Mouse (Mus musculus) MEL (cell line): ENCODE measurements around the gene Glis1. TPM values are rescaled to one million over a fixed set of nuclear protein-coding genes. Genes with fewer than 3 reads are reported as not detected.

Experiments
- DNase-seq: peaks from one replicate; pipeline ENCODE4 v3.0.0; 2011; ENCODE audit warnings: low read depth, low spot score
- H3K27ac ChIP-seq: 2 replicates; pipeline ENCODE4 v1.5.1; 2012; ENCODE audit warnings: low read depth, mild to moderate bottlenecking, control low read depth, low read length, moderate library complexity; ENCODE audit not compliant: control insufficient read depth
- H3K27me3 ChIP-seq, 2 experiments: fragments of 150-350 bp in 1 of 2; sonication (generic) in 1 of 2; 2 replicates each; pipeline ENCODE4 v1.6.1; 2012; ENCODE audit warnings: low read length in 2 of 2, mild to moderate bottlenecking in 2 of 2, improper control_type of control experiment in 1 of 2, moderate library complexity in 1 of 2; ENCODE audit not compliant: insufficient read depth in 2 of 2, control insufficient read depth in 1 of 2
- H3K36me3 ChIP-seq, 2 experiments: 2 replicates each; pipeline ENCODE4 v1.6.1; 2012 to 2014; ENCODE audit warnings: low read length in 2 of 2, improper control_type of control experiment in 1 of 2, inconsistent platforms in 1 of 2, mild to moderate bottlenecking in 1 of 2; ENCODE audit not compliant: insufficient read depth in 2 of 2, control insufficient read depth in 1 of 2
- H3K4me1 ChIP-seq, 2 experiments: fragments of 150-350 bp in 1 of 2; sonication (generic) in 1 of 2; 2 replicates each; pipeline ENCODE4 v1.6.1; 2012; ENCODE audit warnings: low read length in 2 of 2, improper control_type of control experiment in 1 of 2, mild to moderate bottlenecking in 1 of 2; ENCODE audit not compliant: insufficient read depth in 2 of 2, control insufficient read depth in 1 of 2
- H3K4me3 ChIP-seq, 2 experiments: fragments of 150-350 bp in 1 of 2; sonication (generic) in 1 of 2; 2 replicates each; pipeline ENCODE4 v1.5.1; 2012; ENCODE audit warnings: low read depth in 2 of 2, low read length in 2 of 2, mild to moderate bottlenecking in 2 of 2, moderate library complexity in 2 of 2, control low read depth in 1 of 2, improper control_type of control experiment in 1 of 2; ENCODE audit not compliant: control insufficient read depth in 1 of 2, insufficient read depth in 1 of 2
- H3K79me2 ChIP-seq: 2 replicates; pipeline ENCODE4 v1.6.1; 2012; ENCODE audit warnings: mild to moderate bottlenecking, low read length, moderate library complexity; ENCODE audit not compliant: control insufficient read depth, poor library complexity, insufficient read depth
- H3K9ac ChIP-seq: 2 replicates; pipeline ENCODE4 v1.6.1; 2012; ENCODE audit warnings: low read depth, mild to moderate bottlenecking, control low read depth, low read length, moderate library complexity; ENCODE audit not compliant: control insufficient read depth, poor library complexity, severe bottlenecking
- H3K9me3 ChIP-seq: fragments of 150-350 bp; sonication (generic); replicated peaks from 2 replicates; pipeline ENCODE4 v1.6.1; 2012; ENCODE audit warnings: mild to moderate bottlenecking, low read length, improper control_type of control experiment, moderate library complexity; ENCODE audit not compliant: insufficient read depth
- CTCF ChIP-seq, 3 experiments: IDR thresholded peaks in 2 of 3; conservative IDR thresholded peaks in 1 of 3; 2 replicates each; pipeline ENCODE4 v1.5.1; 2011 to 2012; ENCODE audit warnings: low read length in 3 of 3, low read depth in 2 of 3, mild to moderate bottlenecking in 2 of 3, improper control_type of control experiment in 1 of 3, inconsistent platforms in 1 of 3, mixed read lengths in 1 of 3, moderate library complexity in 1 of 3; ENCODE audit not compliant: control insufficient read depth in 1 of 3, insufficient read depth in 1 of 3, poor library complexity in 1 of 3, severe bottlenecking in 1 of 3
- ELF1 ChIP-seq: IDR thresholded peaks from 2 replicates; pipeline ENCODE4 v1.6.1; 2014; ENCODE audit warnings: low read depth, mild to moderate bottlenecking, inconsistent platforms, low read length, improper control_type of control experiment, moderate library complexity
- EP300 ChIP-seq, 2 experiments: IDR thresholded peaks; 2 replicates each; pipeline ENCODE4 v1.6.1; 2011; ENCODE audit warnings: improper control_type of control experiment in 2 of 2, low read length in 2 of 2, low read depth in 1 of 2, mild to moderate bottlenecking in 1 of 2
- GABPA ChIP-seq: IDR thresholded peaks from 2 replicates; pipeline ENCODE4 v1.6.1; 2012; ENCODE audit warnings: low read depth, mild to moderate bottlenecking, inconsistent platforms, low read length, improper control_type of control experiment, moderate library complexity
- GATA1 ChIP-seq: IDR thresholded peaks from 2 replicates; pipeline ENCODE4 v1.6.1; 2011; ENCODE audit warnings: low read depth, low read length, improper control_type of control experiment
- HCFC1 ChIP-seq: IDR thresholded peaks from 2 replicates; pipeline ENCODE4 v1.6.1; 2012; ENCODE audit warnings: low read depth, mild to moderate bottlenecking, inconsistent platforms, low read length, improper control_type of control experiment, moderate library complexity
- JUND ChIP-seq: IDR thresholded peaks from 2 replicates; pipeline ENCODE4 v1.6.1; 2011; ENCODE audit warnings: low read depth, mild to moderate bottlenecking, improper control_type of control experiment, low read length
- KAT2A ChIP-seq: conservative IDR thresholded peaks from 2 replicates; pipeline ENCODE4 v1.6.1; 2012; ENCODE audit warnings: low read depth, low read length, improper control_type of control experiment, inconsistent platforms
- MAFK ChIP-seq: IDR thresholded peaks from 2 replicates; pipeline ENCODE4 v1.6.1; 2011; ENCODE audit warnings: low read depth, mild to moderate bottlenecking, low read length, improper control_type of control experiment, borderline replicate concordance
- MAZ ChIP-seq: IDR thresholded peaks from 2 replicates; pipeline ENCODE4 v1.6.1; 2012; ENCODE audit warnings: low read depth, mild to moderate bottlenecking, inconsistent platforms, low read length, improper control_type of control experiment
- MEF2A ChIP-seq: IDR thresholded peaks from 2 replicates; pipeline ENCODE4 v1.6.1; 2014; ENCODE audit warnings: low read depth, mild to moderate bottlenecking, inconsistent platforms, low read length, improper control_type of control experiment; ENCODE audit not compliant: poor library complexity, insufficient replicate concordance, severe bottlenecking; ENCODE audit errors: extremely low read depth
- MXI1 ChIP-seq: IDR thresholded peaks from 2 replicates; pipeline ENCODE4 v1.6.1; 2011; ENCODE audit warnings: mild to moderate bottlenecking, low read depth, low read length, improper control_type of control experiment
- MYB ChIP-seq: IDR thresholded peaks from 2 replicates; pipeline ENCODE4 v1.6.1; 2011; ENCODE audit warnings: mild to moderate bottlenecking, low read depth, low read length, improper control_type of control experiment
- MYC ChIP-seq: IDR thresholded peaks from 2 replicates; pipeline ENCODE4 v1.6.1; 2011; ENCODE audit warnings: low read depth, mild to moderate bottlenecking, low read length, improper control_type of control experiment, moderate library complexity
- NRF1 ChIP-seq: IDR thresholded peaks from 2 replicates; pipeline ENCODE4 v1.6.1; 2014; ENCODE audit warnings: low read depth, mild to moderate bottlenecking, inconsistent platforms, low read length, improper control_type of control experiment, moderate library complexity; ENCODE audit not compliant: poor library complexity, insufficient read depth, severe bottlenecking
- POLR2A ChIP-seq, 2 experiments: IDR thresholded peaks; 2 replicates each; pipeline ENCODE4 v1.6.1; 2011 to 2012; ENCODE audit warnings: low read length in 2 of 2, mild to moderate bottlenecking in 2 of 2, control low read depth in 1 of 2, improper control_type of control experiment in 1 of 2, low read depth in 1 of 2, moderate library complexity in 1 of 2; ENCODE audit not compliant: control insufficient read depth in 1 of 2, insufficient read depth in 1 of 2, poor library complexity in 1 of 2
- POLR2AphosphoS2 ChIP-seq: IDR thresholded peaks from 2 replicates; pipeline ENCODE4 v1.6.1; 2011; ENCODE audit warnings: low read length, improper control_type of control experiment
- POLR2AphosphoS5 ChIP-seq: IDR thresholded peaks from 2 replicates; pipeline ENCODE4 v1.6.1; 2012; ENCODE audit warnings: low read depth, borderline replicate concordance, mild to moderate bottlenecking, inconsistent platforms, low read length, moderate library complexity, mixed read lengths
- RCOR1 ChIP-seq: IDR thresholded peaks from 2 replicates; pipeline ENCODE4 v1.6.1; 2012; ENCODE audit warnings: low read depth, mild to moderate bottlenecking, inconsistent platforms, low read length, improper control_type of control experiment
- SIN3A ChIP-seq: IDR thresholded peaks from 2 replicates; pipeline ENCODE4 v1.6.1; 2012; ENCODE audit warnings: low read length, improper control_type of control experiment, inconsistent platforms
- TBP ChIP-seq: IDR thresholded peaks from 2 replicates; pipeline ENCODE4 v1.8.0; 2011; ENCODE audit warnings: low read depth, low read length, improper control_type of control experiment
- UBTF ChIP-seq: IDR thresholded peaks from 2 replicates; pipeline ENCODE4 v1.6.1; 2012; ENCODE audit warnings: low read depth, mild to moderate bottlenecking, inconsistent platforms, low read length, improper control_type of control experiment, moderate library complexity, borderline replicate concordance; ENCODE audit not compliant: insufficient read depth
- USF1 ChIP-seq: IDR thresholded peaks from 2 replicates; pipeline ENCODE4 v1.6.1; 2014; ENCODE audit warnings: low read depth, mild to moderate bottlenecking, inconsistent platforms, low read length, improper control_type of control experiment, moderate library complexity
- ZKSCAN1 ChIP-seq: IDR thresholded peaks from 2 replicates; pipeline ENCODE4 v1.6.1; 2012; ENCODE audit warnings: low read depth, mild to moderate bottlenecking, inconsistent platforms, low read length, improper control_type of control experiment, moderate library complexity
- polyA plus RNA-seq, 2 experiments: library from polyadenylated mRNA; stranded (reverse) in 1 of 2; unstranded in 1 of 2; fragments of >175 nt in 1 of 2; fragments of >200 nt in 1 of 2; gene quantifications; 2 replicates each; pipeline versions ENCODE4 v1.2.1 to v1.2.4; 2012; ENCODE audit warnings: low replicate concordance in 2 of 2, low read depth in 1 of 2; ENCODE audit not compliant: insufficient read length in 2 of 2, insufficient read depth in 1 of 2, missing spikeins in 1 of 2
- total RNA-seq: library from RNA; depleted of rRNA; stranded (reverse); fragments of 300-350 nt; gene quantifications from 2 replicates; pipeline ENCODE4 v1.2.3, GENCODE M21; 2012

Glis1 gene
- total and polyA plus RNA-seq, 3 experiments = 0.46 to 0.93 TPM; not detected in 1

DNA sequence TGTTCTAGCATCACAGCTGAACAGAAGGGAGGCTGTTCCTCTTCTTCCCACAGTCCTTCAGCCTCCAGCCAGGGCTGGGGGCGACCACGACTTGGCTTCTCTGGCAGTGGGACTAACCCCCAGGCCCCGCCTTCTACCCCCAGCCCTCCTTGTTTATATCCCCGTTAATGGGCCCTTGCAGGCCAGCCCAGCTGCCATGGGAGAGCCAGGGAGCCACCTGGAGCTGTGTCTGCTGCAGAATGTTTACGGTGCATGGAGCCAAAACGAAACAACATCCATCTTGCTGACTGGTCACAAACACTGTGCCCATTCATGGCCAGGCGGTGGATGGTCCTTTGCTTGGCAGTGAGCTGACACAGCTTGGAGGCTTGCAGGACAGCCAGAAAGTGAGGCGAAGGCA, 112.1 kb downstream of the Glis1 start:
- no peak for DNase-seq
- Histone ChIP-seq H3K27me3 (no peaks in the 10 kb centered on the region), H3K4me3 (no peak overlapping the region), H3K4me1 (peaks cover 0 to 3% of the 10 kb centered on the region in 2 experiments; a peak in 1 of 4 replicates), H3K79me2 (no peaks in the 10 kb centered on the region), H3K9ac (no peak overlapping the region), H3K36me3 (no peaks in the 10 kb centered on the region), H3K27ac (no peak overlapping the region), H3K9me3 (no peaks in the 10 kb centered on the region)
- TF ChIP-seq TBP (no peak), SIN3A (no peak), MAFK (no peak), MYC (no peak), ELF1 (no peak), MAZ (no peak), POLR2AphosphoS2 (no peak)

DNA sequence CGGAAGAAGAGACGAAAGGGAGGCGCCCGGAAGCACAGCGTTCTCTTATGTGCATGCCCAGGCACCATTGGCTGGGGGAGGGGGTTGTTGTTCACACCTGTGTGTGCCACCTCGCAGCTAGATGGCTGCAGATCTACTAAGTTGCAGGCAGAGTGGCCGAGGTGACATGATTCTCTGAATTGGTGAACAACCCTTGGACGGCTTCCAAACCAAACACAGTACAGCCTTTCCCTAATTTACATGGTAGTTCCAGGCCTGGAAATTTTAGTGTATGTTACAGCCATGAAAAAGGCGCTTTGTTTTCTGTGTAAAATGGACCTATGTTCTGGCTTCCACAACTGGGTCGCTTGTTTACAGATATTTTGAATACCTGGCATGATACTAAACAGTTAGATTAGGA, 115.7 kb downstream of the Glis1 start:
- DNase-seq = no peak
- Histone ChIP-seq H3K9me3 (no peaks in the 10 kb centered on the region), H3K79me2 (no peaks in the 10 kb centered on the region), H3K4me1 (peaks cover 2 to 21% of the 10 kb centered on the region in 2 experiments; a peak in 3 of 4 replicates), H3K4me3 (no peak overlapping the region), H3K9ac (no peak overlapping the region), H3K27me3 (no peaks in the 10 kb centered on the region), H3K27ac (no peak overlapping the region), H3K36me3 (peaks cover 0 to 14% of the 10 kb centered on the region in 2 experiments; a peak in 2 of 4 replicates)
- TF ChIP-seq HCFC1 = no peak
- TF ChIP-seq NRF1 = no peak
- no peak for TF ChIP-seq EP300 (IDR thresholded peaks at IDR 0.05; ENCODE audit: low read depth in 1 of 2, low read length in 2 of 2)
- no peak for TF ChIP-seq MAZ
- TF ChIP-seq POLR2AphosphoS2 = no peak
- TF ChIP-seq GATA1 = no peak
- no peak for TF ChIP-seq KAT2A
- TF ChIP-seq POLR2A (IDR thresholded peaks at IDR 0.05; ENCODE audit: control insufficient read depth in 1 of 2, insufficient read depth in 1 of 2, low read depth in 1 of 2, low read length in 2 of 2, poor library complexity in 1 of 2) = no peak
- no peak for TF ChIP-seq CTCF (IDR thresholded peaks at IDR 0.05 in 2 of 3, conservative IDR thresholded peaks at IDR 0.05 in 1 of 3; ENCODE audit: control insufficient read depth in 1 of 3, insufficient read depth in 1 of 3, low read depth in 2 of 3, low read length in 3 of 3, poor library complexity in 1 of 3, severe bottlenecking in 1 of 3)
- no peak for TF ChIP-seq JUND
- TF ChIP-seq UBTF = no peak
- no peak for TF ChIP-seq RCOR1
- no peak for TF ChIP-seq ZKSCAN1
- no peak for TF ChIP-seq POLR2AphosphoS5
- no peak for TF ChIP-seq GABPA
- no peak for TF ChIP-seq USF1
- TF ChIP-seq MYB = no peak
- no peak for TF ChIP-seq MXI1
- TF ChIP-seq MEF2A = no peak
